8 mouse cellular contexts compared by ENCODE assay signal in genomic region chr8:84285665-84286064, GRCm38 (mm10). TPM values are rescaled to one million over a fixed set of nuclear protein-coding genes. Genes with fewer than 3 reads are reported as not detected.
DNase-seq lines count a peak whose midpoint lies in the region; ATAC-seq and TF ChIP-seq lines count a peak whose summit lies in the region.
"Not testable (repeated sequence)": the region's sequence is repeated elsewhere in the genome, so short reads cannot be mapped to it uniquely, and the experiment has no call there.

No protein-coding gene starts in this region.

- H3K4me3 ChIP-seq in ES-Bruce4 (ENCODE audit: low read depth, low read length); bone marrow, adult 2 months (replicated peaks; ENCODE audit: control insufficient read depth, low read depth, low read length); embryonic facial prominence, embryonic 14.5 days (ENCODE audit: low read depth, low read length); heart, embryonic 11.5 days (ENCODE audit: low read depth, low read length); kidney, embryonic 15.5 days (replicated peaks); liver, postnatal 0 days (ENCODE audit: low read depth, low read length): not testable (repeated sequence)

- not testable (repeated sequence) for ATAC-seq in embryonic facial prominence, embryonic 14.5 days (ENCODE audit: low read depth); kidney, embryonic 15.5 days (replicated peaks; ENCODE audit: low FRiP score); liver, postnatal 0 days
- ATAC-seq in heart, embryonic 11.5 days (replicated peaks; ENCODE audit: insufficient number of reproducible peaks, low FRiP score, low TSS enrichment) = 0 out of 2 replicates have a peak, but pooled peaks have one; percentile 7

- not testable (repeated sequence) for H3K4me2 ChIP-seq in embryonic facial prominence, embryonic 14.5 days (ENCODE audit: low read depth, low read length); heart, embryonic 11.5 days; kidney, embryonic 15.5 days; liver, postnatal 0 days (ENCODE audit: low read depth, low read length)

- 38% methylated on average over 5 of the region's 5 CpGs for WGBS in bone marrow, adult 2 months
- WGBS in embryonic facial prominence, embryonic 14.5 days = 57% methylated on average over 5 of the region's 5 CpGs
- 48% methylated on average over 5 of the region's 5 CpGs for WGBS in heart, embryonic 11.5 days (ENCODE audit: insufficient replicate concordance)
- 60% methylated on average over 5 of the region's 5 CpGs for WGBS in kidney, embryonic 15.5 days
- WGBS in liver, postnatal 0 days (ENCODE audit: insufficient replicate concordance) = 39% methylated on average over 5 of the region's 5 CpGs

- not testable (repeated sequence) for H3K36me3 ChIP-seq in ES-Bruce4 (ENCODE audit: control insufficient read depth, insufficient read depth, low read length, poor library complexity, severe bottlenecking); embryonic facial prominence, embryonic 14.5 days (ENCODE audit: control insufficient read depth, insufficient read depth, low read length); heart, embryonic 11.5 days (ENCODE audit: control insufficient read depth, insufficient read depth, low read length); kidney, embryonic 15.5 days; liver, postnatal 0 days (replicated peaks; ENCODE audit: insufficient read depth, low read length)

- not testable (repeated sequence) for H3K4me1 ChIP-seq in ES-Bruce4 (ENCODE audit: control insufficient read depth, insufficient read depth, low read length); bone marrow, adult 2 months (ENCODE audit: control insufficient read depth, insufficient read depth, low read length); embryonic facial prominence, embryonic 14.5 days (ENCODE audit: control insufficient read depth, insufficient read depth, low read length); heart, embryonic 11.5 days (ENCODE audit: control insufficient read depth, insufficient read depth, low read length); liver, postnatal 0 days (ENCODE audit: insufficient read depth)
- peaks cover 17% of the 10 kb centered on the region for H3K4me1 ChIP-seq in kidney, embryonic 15.5 days

- DNase-seq in embryonic facial prominence, embryonic 14.5 days (ENCODE audit: low spot score) = peak; percentile 29
- peak; percentile 47 for DNase-seq in liver, postnatal 0 days
- peak; percentile 64 for DNase-seq in naive thymus-derived CD4-positive, alpha-beta T cell, adult 2 months (ENCODE audit: low read depth)
- peak; percentile 44 to 62 for DNase-seq in thymus, postnatal 10 days (ENCODE audit: low spot score in 2 of 2)

- not testable (repeated sequence) for H3K27me3 ChIP-seq in ES-Bruce4 (ENCODE audit: control insufficient read depth, insufficient read depth, low read length, poor library complexity, severe bottlenecking); embryonic facial prominence, embryonic 14.5 days (replicated peaks; ENCODE audit: control insufficient read depth, insufficient read depth, low read length); heart, embryonic 11.5 days (ENCODE audit: control insufficient read depth, insufficient read depth, low read length); kidney, embryonic 15.5 days; liver, postnatal 0 days (ENCODE audit: insufficient read depth, low read length)

- TF ChIP-seq POLR2A in ES-Bruce4 (IDR thresholded peaks at IDR 0.05; ENCODE audit: insufficient read depth, low read length); bone marrow, adult 2 months (IDR thresholded peaks at IDR 0.05; ENCODE audit: borderline replicate concordance, control insufficient read depth, low read depth, low read length): not testable (repeated sequence)

- H3K27ac ChIP-seq in ES-Bruce4 (ENCODE audit: insufficient read depth, low read length); bone marrow, adult 2 months (ENCODE audit: control insufficient read depth, insufficient read depth, low read depth, low read length, poor library complexity); heart, embryonic 11.5 days (ENCODE audit: low read depth, low read length); liver, postnatal 0 days (ENCODE audit: low read depth): not testable (repeated sequence)
- H3K27ac ChIP-seq in embryonic facial prominence, embryonic 14.5 days (replicated peaks; ENCODE audit: low read depth, low read length) = peak overlapping the region; percentile 82; the same call in 1 of the 2 replicates
- 0 out of 2 replicates have a peak overlapping the region, but pooled peaks have one; percentile 77 for H3K27ac ChIP-seq in kidney, embryonic 15.5 days

- H3K9me3 ChIP-seq in ES-Bruce4 (replicated peaks; ENCODE audit: control insufficient read depth, insufficient read depth, low read length, poor library complexity, severe bottlenecking); embryonic facial prominence, embryonic 14.5 days (ENCODE audit: control insufficient read depth, low read length); heart, embryonic 11.5 days (replicated peaks; ENCODE audit: control insufficient read depth, low read length); kidney, embryonic 15.5 days (replicated peaks); liver, postnatal 0 days (ENCODE audit: low read length): not testable (repeated sequence)

- not testable (repeated sequence) for TF ChIP-seq EP300 in ES-Bruce4 (IDR thresholded peaks at IDR 0.05; ENCODE audit: insufficient read depth, low read depth, low read length); liver, postnatal 0 days (IDR thresholded peaks at IDR 0.05; ENCODE audit: low read depth)

- H3K9ac ChIP-seq in ES-Bruce4 (ENCODE audit: low read depth, poor library complexity, severe bottlenecking); embryonic facial prominence, embryonic 14.5 days (ENCODE audit: low read depth, low read length); heart, embryonic 11.5 days (ENCODE audit: low read depth, low read length); kidney, embryonic 15.5 days; liver, postnatal 0 days (replicated peaks): not testable (repeated sequence)

- TF ChIP-seq CTCF in ES-Bruce4 (IDR thresholded peaks at IDR 0.05; ENCODE audit: low read depth, low read length) = peak; percentile 78
- TF ChIP-seq CTCF in bone marrow, adult 2 months (IDR thresholded peaks at IDR 0.05; ENCODE audit: control insufficient read depth, insufficient read depth, low read length) = peak; percentile 69; the same call in 1 of the 2 replicates
- peak; percentile 74 for TF ChIP-seq CTCF in liver, postnatal 0 days (IDR thresholded peaks at IDR 0.05; ENCODE audit: low read depth)

RNA-seq across cellular contexts. Expression of gene Ccdc130, which starts 15.5 kb away (rescaled TPM):
- polyA plus RNA-seq in ES-Bruce4 (2011; ENCODE audit: insufficient read depth, insufficient read length, low read depth, missing spikeins) = 21.3 and 25.7 TPM in 2 replicates
- 9.4 and 27.9 TPM in 2 replicates for polyA plus RNA-seq in bone marrow, adult 2 months (2011; ENCODE audit: insufficient read depth, insufficient read length, low replicate concordance, missing spikeins)
- polyA plus RNA-seq in embryonic facial prominence, embryonic 14.5 days (2014; fragmentation: Nextera tagmentation; extraction: Ambion mirVana) = 18.4 and 19.6 TPM in 2 replicates
- 16.1 and 18.5 TPM in 2 replicates for polyA plus RNA-seq in heart, embryonic 11.5 days (2014; fragmentation: Nextera tagmentation; extraction: Ambion mirVana)
- polyA plus RNA-seq in kidney, embryonic 15.5 days (2015; fragmentation: Nextera tagmentation; extraction: Ambion mirVana) = 23.0 and 25.9 TPM in 2 replicates
- 4.7 and 6.5 TPM in 2 replicates for polyA plus RNA-seq in liver, postnatal 0 days (2015; fragmentation: Nextera tagmentation; extraction: Ambion mirVana)

RNA-seq across cellular contexts. Expression of gene Mri1, which starts 28.5 kb away (rescaled TPM):
- polyA plus RNA-seq in ES-Bruce4 (2011; ENCODE audit: insufficient read depth, insufficient read length, low read depth, missing spikeins) = 37.1 and 38.0 TPM in 2 replicates
- 11.1 and 26.0 TPM in 2 replicates for polyA plus RNA-seq in bone marrow, adult 2 months (2011; ENCODE audit: insufficient read depth, insufficient read length, low replicate concordance, missing spikeins)
- polyA plus RNA-seq in embryonic facial prominence, embryonic 14.5 days (2014; fragmentation: Nextera tagmentation; extraction: Ambion mirVana) = 50.3 and 56.7 TPM in 2 replicates
- polyA plus RNA-seq in heart, embryonic 11.5 days (2014; fragmentation: Nextera tagmentation; extraction: Ambion mirVana) = 45.3 and 50.7 TPM in 2 replicates
- 66.8 and 77.8 TPM in 2 replicates for polyA plus RNA-seq in kidney, embryonic 15.5 days (2015; fragmentation: Nextera tagmentation; extraction: Ambion mirVana)
- polyA plus RNA-seq in liver, postnatal 0 days (2015; fragmentation: Nextera tagmentation; extraction: Ambion mirVana) = 40.9 and 41.9 TPM in 2 replicates

RNA-seq across cellular contexts. Expression of gene D8Ertd738e, which starts 36.1 kb away (rescaled TPM):
- polyA plus RNA-seq in ES-Bruce4 (2011; ENCODE audit: insufficient read depth, insufficient read length, low read depth, missing spikeins) = 90.6 and 92.0 TPM in 2 replicates
- 101 and 196 TPM in 2 replicates for polyA plus RNA-seq in bone marrow, adult 2 months (2011; ENCODE audit: insufficient read depth, insufficient read length, low replicate concordance, missing spikeins)
- 371 and 387 TPM in 2 replicates for polyA plus RNA-seq in embryonic facial prominence, embryonic 14.5 days (2014; fragmentation: Nextera tagmentation; extraction: Ambion mirVana)
- polyA plus RNA-seq in heart, embryonic 11.5 days (2014; fragmentation: Nextera tagmentation; extraction: Ambion mirVana) = 321 and 330 TPM in 2 replicates
- polyA plus RNA-seq in kidney, embryonic 15.5 days (2015; fragmentation: Nextera tagmentation; extraction: Ambion mirVana) = 336 and 355 TPM in 2 replicates
- 189 and 201 TPM in 2 replicates for polyA plus RNA-seq in liver, postnatal 0 days (2015; fragmentation: Nextera tagmentation; extraction: Ambion mirVana)

RNA-seq across cellular contexts. Expression of gene Zswim4, which starts 48.8 kb away (rescaled TPM):
- 14.8 and 15.4 TPM in 2 replicates for polyA plus RNA-seq in ES-Bruce4 (2011; ENCODE audit: insufficient read depth, insufficient read length, low read depth, missing spikeins)
- 2.0 and 4.0 TPM in 2 replicates for polyA plus RNA-seq in bone marrow, adult 2 months (2011; ENCODE audit: insufficient read depth, insufficient read length, low replicate concordance, missing spikeins)
- 11.0 and 12.4 TPM in 2 replicates for polyA plus RNA-seq in embryonic facial prominence, embryonic 14.5 days (2014; fragmentation: Nextera tagmentation; extraction: Ambion mirVana)
- polyA plus RNA-seq in heart, embryonic 11.5 days (2014; fragmentation: Nextera tagmentation; extraction: Ambion mirVana) = 6.3 and 7.8 TPM in 2 replicates
- 16.6 and 17.3 TPM in 2 replicates for polyA plus RNA-seq in kidney, embryonic 15.5 days (2015; fragmentation: Nextera tagmentation; extraction: Ambion mirVana)
- polyA plus RNA-seq in liver, postnatal 0 days (2015; fragmentation: Nextera tagmentation; extraction: Ambion mirVana) = 1.4 and 1.6 TPM in 2 replicates
